Mouse (Mus musculus): ENCODE measurements at regions not wholly inside any gene's neighbourhood (a gene's known extent, or its start where the extent isn't known, plus 50 kb on each side); places are given as distances from the start of the nearest gene placed in this dataset.

GRCm38 (mm10) chr13:101015435-101015834, 182.2 kb upstream of the Slc30a5 start:
- no peak for TF ChIP-seq CTCF (IDR thresholded peaks at IDR 0.05; ENCODE audit: low read depth, low read length)
- TF ChIP-seq EP300 (IDR thresholded peaks at IDR 0.05; ENCODE audit: insufficient read depth, low read depth, low read length) = no peak
- no peak for TF ChIP-seq POLR2A (IDR thresholded peaks at IDR 0.05; ENCODE audit: insufficient read depth, low read length)
- no peaks in the 10 kb centered on the region for H3K36me3 ChIP-seq (ENCODE audit: control insufficient read depth, insufficient read depth, low read length, poor library complexity, severe bottlenecking)
- no peak overlapping the region for H3K4me3 ChIP-seq (ENCODE audit: low read depth, low read length)

GRCm38 (mm10) chr13:101013604-101014003, 180.4 kb upstream of the Slc30a5 start:
- no peaks in the 10 kb centered on the region for H3K9me3 ChIP-seq (replicated peaks; ENCODE audit: control insufficient read depth, insufficient read depth, low read length, poor library complexity, severe bottlenecking)
- H3K9ac ChIP-seq (ENCODE audit: low read depth, poor library complexity, severe bottlenecking) = no peak overlapping the region
- H3K4me3 ChIP-seq (ENCODE audit: low read depth, low read length) = no peak overlapping the region
- no peak overlapping the region for H3K27ac ChIP-seq (ENCODE audit: insufficient read depth, low read length)
- TF ChIP-seq POLR2A (IDR thresholded peaks at IDR 0.05; ENCODE audit: insufficient read depth, low read length) (no peak), EP300 (IDR thresholded peaks at IDR 0.05; ENCODE audit: insufficient read depth, low read depth, low read length) (no peak), CTCF (IDR thresholded peaks at IDR 0.05; ENCODE audit: low read depth, low read length) (no peak)
- no peaks in the 10 kb centered on the region for H3K36me3 ChIP-seq (ENCODE audit: control insufficient read depth, insufficient read depth, low read length, poor library complexity, severe bottlenecking)
- no peaks in the 10 kb centered on the region for H3K4me1 ChIP-seq (ENCODE audit: control insufficient read depth, insufficient read depth, low read length)
- no peaks in the 10 kb centered on the region for H3K27me3 ChIP-seq (ENCODE audit: control insufficient read depth, insufficient read depth, low read length, poor library complexity, severe bottlenecking)

More at GRCm38 (mm10) chr13:101015435-101015834, 182.2 kb upstream of the Slc30a5 start:
- no peak overlapping the region for H3K27ac ChIP-seq (ENCODE audit: insufficient read depth, low read length)
- H3K4me1 ChIP-seq (ENCODE audit: control insufficient read depth, insufficient read depth, low read length) = no peaks in the 10 kb centered on the region
- H3K27me3 ChIP-seq (ENCODE audit: control insufficient read depth, insufficient read depth, low read length, poor library complexity, severe bottlenecking) = no peaks in the 10 kb centered on the region
- H3K9me3 ChIP-seq (replicated peaks; ENCODE audit: control insufficient read depth, insufficient read depth, low read length, poor library complexity, severe bottlenecking) = no peaks in the 10 kb centered on the region
- no peak overlapping the region for H3K9ac ChIP-seq (ENCODE audit: low read depth, poor library complexity, severe bottlenecking)

GRCm38 (mm10) chr13:100990646-100991045, 157.4 kb upstream of the Slc30a5 start:
- Histone ChIP-seq H3K27ac (ENCODE audit: insufficient read depth, low read length) (no peak overlapping the region), H3K9me3 (replicated peaks; ENCODE audit: control insufficient read depth, insufficient read depth, low read length, poor library complexity, severe bottlenecking) (no peaks in the 10 kb centered on the region)
- no peak for TF ChIP-seq CTCF (IDR thresholded peaks at IDR 0.05; ENCODE audit: low read depth, low read length)
- TF ChIP-seq EP300 (IDR thresholded peaks at IDR 0.05; ENCODE audit: insufficient read depth, low read depth, low read length) = no peak

GRCm38 (mm10) chr13:100988671-100989531, 155.7 kb upstream of the Slc30a5 start:
- no peak overlapping the region for H3K27ac ChIP-seq (ENCODE audit: insufficient read depth, low read length)
- no peak overlapping the region for H3K9ac ChIP-seq (ENCODE audit: low read depth, poor library complexity, severe bottlenecking)

More at GRCm38 (mm10) chr13:100990646-100991045, 157.4 kb upstream of the Slc30a5 start:
- Histone ChIP-seq H3K9ac (ENCODE audit: low read depth, poor library complexity, severe bottlenecking) (no peak overlapping the region), H3K4me1 (ENCODE audit: control insufficient read depth, insufficient read depth, low read length) (no peaks in the 10 kb centered on the region), H3K36me3 (ENCODE audit: control insufficient read depth, insufficient read depth, low read length, poor library complexity, severe bottlenecking) (no peaks in the 10 kb centered on the region), H3K27me3 (ENCODE audit: control insufficient read depth, insufficient read depth, low read length, poor library complexity, severe bottlenecking) (no peaks in the 10 kb centered on the region), H3K4me3 (ENCODE audit: low read depth, low read length) (no peak overlapping the region)

GRCm38 (mm10) chr13:100988116-100988515, 154.9 kb upstream of the Slc30a5 start:
- Histone ChIP-seq H3K36me3 (ENCODE audit: control insufficient read depth, insufficient read depth, low read length, poor library complexity, severe bottlenecking) (no peaks in the 10 kb centered on the region), H3K4me1 (ENCODE audit: control insufficient read depth, insufficient read depth, low read length) (no peaks in the 10 kb centered on the region), H3K9me3 (replicated peaks; ENCODE audit: control insufficient read depth, insufficient read depth, low read length, poor library complexity, severe bottlenecking) (no peaks in the 10 kb centered on the region), H3K9ac (ENCODE audit: low read depth, poor library complexity, severe bottlenecking) (no peak overlapping the region), H3K27me3 (ENCODE audit: control insufficient read depth, insufficient read depth, low read length, poor library complexity, severe bottlenecking) (no peaks in the 10 kb centered on the region), H3K27ac (ENCODE audit: insufficient read depth, low read length) (no peak overlapping the region), H3K4me3 (ENCODE audit: low read depth, low read length) (no peak overlapping the region)
- no peak for TF ChIP-seq CTCF (IDR thresholded peaks at IDR 0.05; ENCODE audit: low read depth, low read length)
- TF ChIP-seq POLR2A (IDR thresholded peaks at IDR 0.05; ENCODE audit: insufficient read depth, low read length) = no peak
- TF ChIP-seq EP300 (IDR thresholded peaks at IDR 0.05; ENCODE audit: insufficient read depth, low read depth, low read length) = no peak

More at GRCm38 (mm10) chr13:100988671-100989531, 155.7 kb upstream of the Slc30a5 start:
- TF ChIP-seq POLR2A (IDR thresholded peaks at IDR 0.05; ENCODE audit: insufficient read depth, low read length) = no peak
- no peak for TF ChIP-seq CTCF (IDR thresholded peaks at IDR 0.05; ENCODE audit: low read depth, low read length)
- TF ChIP-seq EP300 (IDR thresholded peaks at IDR 0.05; ENCODE audit: insufficient read depth, low read depth, low read length) = no peak
- no peak overlapping the region for H3K4me3 ChIP-seq (ENCODE audit: low read depth, low read length)
- no peaks in the 10 kb centered on the region for H3K27me3 ChIP-seq (ENCODE audit: control insufficient read depth, insufficient read depth, low read length, poor library complexity, severe bottlenecking)
- no peaks in the 10 kb centered on the region for H3K4me1 ChIP-seq (ENCODE audit: control insufficient read depth, insufficient read depth, low read length)
- no peaks in the 10 kb centered on the region for H3K9me3 ChIP-seq (replicated peaks; ENCODE audit: control insufficient read depth, insufficient read depth, low read length, poor library complexity, severe bottlenecking)
- no peaks in the 10 kb centered on the region for H3K36me3 ChIP-seq (ENCODE audit: control insufficient read depth, insufficient read depth, low read length, poor library complexity, severe bottlenecking)

- Histone ChIP-seq H3K4me3 (ENCODE audit: low read depth, low read length) (no peak overlapping the region), H3K27ac (ENCODE audit: insufficient read depth, low read length) (no peak overlapping the region), H3K9me3 (replicated peaks; ENCODE audit: control insufficient read depth, insufficient read depth, low read length, poor library complexity, severe bottlenecking) (no peaks in the 10 kb centered on the region), H3K27me3 (ENCODE audit: control insufficient read depth, insufficient read depth, low read length, poor library complexity, severe bottlenecking) (no peaks in the 10 kb centered on the region), H3K4me1 (ENCODE audit: control insufficient read depth, insufficient read depth, low read length) (no peaks in the 10 kb centered on the region), H3K36me3 (ENCODE audit: control insufficient read depth, insufficient read depth, low read length, poor library complexity, severe bottlenecking) (no peaks in the 10 kb centered on the region), H3K9ac (ENCODE audit: low read depth, poor library complexity, severe bottlenecking) (no peak overlapping the region)
- TF ChIP-seq CTCF (IDR thresholded peaks at IDR 0.05; ENCODE audit: low read depth, low read length) = no peak
- TF ChIP-seq EP300 (IDR thresholded peaks at IDR 0.05; ENCODE audit: insufficient read depth, low read depth, low read length) = no peak
- TF ChIP-seq POLR2A (IDR thresholded peaks at IDR 0.05; ENCODE audit: insufficient read depth, low read length) = no peak
These were observed 142.5 kb upstream of the Slc30a5 start for GRCm38 (mm10) chr13:100975741-100976140.

Measured in ES-Bruce4 (cell line).